In genomic region chr16:37784526-37784925, GRCm38 (mm10) we compare ENCODE assay signal across 25 mouse cellular contexts. TPM values are rescaled to one million over a fixed set of nuclear protein-coding genes. Genes with fewer than 3 reads are reported as not detected.
A peak's percentile ranks its signal among the peaks of the same experiment; 100 is the strongest.
DNase-seq lines count a peak whose midpoint lies in the region; ATAC-seq lines count a peak whose summit lies in the region.
"Had no signal": no experiment of that assay in that cellular context is flagged by ENCODE, and none has a peak within 500 bp of the region (broad histone marks: within the 10 kb centered on the region; RNA-seq: fewer than 3 reads in every experiment).

No protein-coding gene starts in this region.

- no peak for DNase-seq in heart, postnatal 4 days
- DNase-seq in MN1 (ENCODE audit: low spot score) (peak; percentile 21), R1 (ENCODE audit: low read depth, low spot score) (peak; percentile 23)
- DNase-seq in embryo, embryonic 10.5 days (ENCODE audit: low spot score): no peak
- DNase-seq: adrenal gland, adult 8-10 months; adrenal gland, postnatal 25 days; cerebellum, adult 11-12 months; cerebellum, adult 8-10 months; cerebellum, postnatal 10 days; cerebellum, postnatal 36 days; gastrocnemius, postnatal 14 days; heart, adult 18-20 months; heart, postnatal 14 days; kidney, adult 11 months had no signal

- no peaks in the 10 kb centered on the region for H3K27me3 ChIP-seq in heart, embryonic 16.5 days (ENCODE audit: control insufficient read depth, insufficient read depth, low read length)
- H3K27me3 ChIP-seq in intestine, embryonic 15.5 days (replicated peaks): no peaks in the 10 kb centered on the region
- H3K27me3 ChIP-seq: embryonic facial prominence, embryonic 12.5 days; forebrain, embryonic 13.5 days; heart, embryonic 12.5 days; heart, embryonic 15.5 days; hindbrain, embryonic 12.5 days; hindbrain, embryonic 15.5 days had no signal

- WGBS in heart, embryonic 16.5 days: 70% methylated on average over 3 of the region's 3 CpGs
- WGBS in intestine, embryonic 15.5 days: 76% methylated on average over 3 of the region's 3 CpGs

- no peak for ATAC-seq in heart, embryonic 16.5 days (replicated peaks; ENCODE audit: extremely low read depth, insufficient read depth, low FRiP score)
- no peak for ATAC-seq in intestine, embryonic 15.5 days
- ATAC-seq: activated CD4-positive, CD25-positive, alpha-beta regulatory T cell, adult 4 months; forebrain, embryonic 13.5 days; forebrain, embryonic 16.5 days had no signal

- peaks cover 15% of the 10 kb centered on the region for H3K36me3 ChIP-seq in heart, embryonic 16.5 days (ENCODE audit: control insufficient read depth, insufficient read depth)
- no peaks in the 10 kb centered on the region for H3K36me3 ChIP-seq in intestine, embryonic 15.5 days
- H3K36me3 ChIP-seq: hindbrain, embryonic 15.5 days had no signal

- H3K9me3 ChIP-seq in heart, embryonic 16.5 days (replicated peaks; ENCODE audit: control insufficient read depth, low read length): no peaks in the 10 kb centered on the region
- no peaks in the 10 kb centered on the region for H3K9me3 ChIP-seq in intestine, embryonic 15.5 days
- H3K9me3 ChIP-seq: embryonic facial prominence, embryonic 12.5 days; forebrain, embryonic 10.5 days; forebrain, embryonic 13.5 days; heart, embryonic 12.5 days; heart, embryonic 15.5 days; hindbrain, embryonic 12.5 days; hindbrain, embryonic 15.5 days had no signal

- no peak overlapping the region for H3K4me2 ChIP-seq in heart, embryonic 16.5 days (ENCODE audit: low read depth, low read length)
- H3K4me2 ChIP-seq in intestine, embryonic 15.5 days (replicated peaks): no peak overlapping the region
- H3K4me2 ChIP-seq: embryonic facial prominence, embryonic 12.5 days; forebrain, embryonic 13.5 days; heart, embryonic 12.5 days; heart, embryonic 15.5 days; hindbrain, embryonic 12.5 days; hindbrain, embryonic 15.5 days had no signal

- no peak overlapping the region for H3K4me3 ChIP-seq in heart, embryonic 16.5 days (ENCODE audit: low read length)
- H3K4me3 ChIP-seq in intestine, embryonic 15.5 days (replicated peaks): no peak overlapping the region
- H3K4me3 ChIP-seq: embryonic facial prominence, embryonic 12.5 days; forebrain, embryonic 10.5 days; forebrain, embryonic 13.5 days; heart, embryonic 12.5 days; heart, embryonic 15.5 days; hindbrain, embryonic 12.5 days; hindbrain, embryonic 15.5 days had no signal

- H3K27ac ChIP-seq in heart, embryonic 16.5 days (ENCODE audit: low read length): 0 out of 2 replicates have a peak overlapping the region, but pooled peaks have one; percentile 13
- H3K27ac ChIP-seq in intestine, embryonic 15.5 days: no peak overlapping the region
- H3K27ac ChIP-seq: embryonic facial prominence, embryonic 12.5 days; forebrain, embryonic 10.5 days; forebrain, embryonic 13.5 days; hindbrain, embryonic 12.5 days; hindbrain, embryonic 15.5 days had no signal

- no peak overlapping the region for H3K9ac ChIP-seq in heart, embryonic 16.5 days (ENCODE audit: low read length)
- H3K9ac ChIP-seq in intestine, embryonic 15.5 days: no peak overlapping the region
- H3K9ac ChIP-seq: embryonic facial prominence, embryonic 12.5 days; forebrain, embryonic 13.5 days; heart, embryonic 12.5 days; heart, embryonic 15.5 days; hindbrain, embryonic 12.5 days; hindbrain, embryonic 15.5 days had no signal

- H3K4me1 ChIP-seq in heart, embryonic 16.5 days (ENCODE audit: control insufficient read depth, insufficient read depth, low read length): peaks cover 64% of the 10 kb centered on the region
- peaks cover 31% of the 10 kb centered on the region for H3K4me1 ChIP-seq in intestine, embryonic 15.5 days (replicated peaks)

RNA-seq across cellular contexts. Expression of gene Fstl1, which starts 7.9 kb away (rescaled TPM):
- polyA plus RNA-seq in heart, embryonic 16.5 days (2015; fragmentation: Nextera tagmentation; extraction: Ambion mirVana): 420 and 441 TPM in 2 replicates
- total RNA-seq in heart, postnatal 4 days (2021): 100 to 1,000 TPM; 457 to 460 TPM
- 232 and 269 TPM in 2 replicates for polyA plus RNA-seq in intestine, embryonic 15.5 days (2015; fragmentation: Nextera tagmentation; extraction: Ambion mirVana)

Comparison
In these comparisons a context has a peak if more than half of its experiments do, and no peak if none do; other contexts are left out.
1. DNase-seq: peak in MN1 (single experiment) and R1 (single experiment); none in heart, postnatal 4 days (single experiment) and embryo, embryonic 10.5 days (single experiment).